Mouse (Mus musculus) right cerebral cortex, postnatal 36 days (tissue): Measurements from ENCODE around the gene Dlx1.

ENCODE experiments used
- DNase-seq, 2 experiments: peaks; one replicate each; pipeline ENCODE4 v3.0.0; 2022; ENCODE audit warnings: low spot score in 2 of 2, mixed read lengths in 1 of 2

Dlx1 gene

GRCm38 (mm10) chr2:71545882-71546639 is 18.1 kb downstream of the Dlx1 start:
- DNase-seq = no peak

- DNase-seq = no peak
Measured at GRCm38 (mm10) chr2:71546640-71547071, 18.7 kb downstream of the Dlx1 start, which contains the start of gene Dlx2. Gene Dlx2 (minus strand): TSS chr2:71546754.

GRCm38 (mm10) chr2:71547829-71548228 is 19.9 kb downstream of the Dlx1 start:
- DNase-seq = no peak

- no peak for DNase-seq
Measured at GRCm38 (mm10) chr2:71550330-71550729, 22.4 kb downstream of the Dlx1 start.

GRCm38 (mm10) chr2:71551704-71552103 is 23.8 kb downstream of the Dlx1 start:
- DNase-seq = no peak

GRCm38 (mm10) chr2:71556071-71556470 is 28.2 kb downstream of the Dlx1 start:
- DNase-seq = no peak

GRCm38 (mm10) chr2:71566466-71566865 is 38.6 kb downstream of the Dlx1 start:
- no peak for DNase-seq

- no peak for DNase-seq
Measured at GRCm38 (mm10) chr2:71573736-71574135, 45.8 kb downstream of the Dlx1 start.

GRCm38 (mm10) chr2:71577059-71577458 is 49.1 kb downstream of the Dlx1 start:
- DNase-seq = no peak

GRCm38 (mm10) chr2:71580632-71581466 is 52.9 kb downstream of the Dlx1 start:
- peak in 1 of 2 experiments; percentile 11 for DNase-seq

GRCm38 (mm10) chr2:71581488-71581887 is 53.6 kb downstream of the Dlx1 start:
- no peak for DNase-seq
